Mouse (Mus musculus): ENCODE measurements at regions not wholly inside any gene's neighbourhood (a gene's known extent, or its start where the extent isn't known, plus 50 kb on each side); places are given as distances from the start of the nearest gene placed in this dataset.

DNA sequence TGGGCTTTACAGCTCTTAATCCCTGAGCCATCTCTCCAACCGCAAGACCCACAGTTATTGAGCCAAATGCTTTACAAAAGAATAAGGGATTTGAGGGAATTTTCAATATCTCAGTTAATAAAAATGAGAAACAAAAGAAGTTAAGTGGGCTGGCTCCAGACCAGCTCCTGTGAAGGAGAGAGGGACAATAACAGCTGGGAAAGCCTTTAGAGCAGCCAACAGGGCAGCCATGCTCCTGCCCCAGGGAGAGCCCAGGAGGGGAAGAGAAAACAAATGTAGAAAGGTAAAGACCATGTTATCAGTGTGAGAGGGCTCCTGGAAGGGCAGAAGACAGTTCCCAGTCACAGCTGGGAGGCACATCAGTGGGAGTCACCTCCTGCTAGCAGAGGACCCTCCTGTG is 257.8 kb downstream of the Insig2 start:
- TF ChIP-seq POLR2A (IDR thresholded peaks at IDR 0.05; ENCODE audit: borderline replicate concordance, low read depth, low read length), result no peak
- no peak for TF ChIP-seq CTCF (IDR thresholded peaks at IDR 0.05; ENCODE audit: low read depth, low read length)

Measured in bone marrow macrophage, adult 2 months (primary cell).